12 mouse cellular contexts compared by ENCODE assay signal in the genomic region with DNA sequence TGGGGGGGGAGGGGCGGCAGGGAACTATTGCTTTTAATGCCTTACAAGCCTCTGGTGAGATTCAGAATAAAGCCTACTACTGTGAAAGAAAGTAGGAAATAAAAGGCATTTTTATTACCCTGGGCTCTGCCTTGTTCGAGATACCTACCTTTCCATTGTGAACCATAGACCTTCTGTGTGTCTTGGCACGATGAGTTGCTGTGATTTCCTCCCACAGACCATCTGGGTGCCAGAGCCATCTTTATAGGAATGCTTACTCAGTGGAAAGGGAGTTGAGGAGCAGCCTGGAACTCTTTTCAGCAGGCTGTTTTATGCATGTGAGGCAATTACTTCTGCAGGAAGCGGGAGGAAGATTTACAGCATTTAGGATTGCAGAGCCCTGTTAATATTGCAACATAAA.
DNase-seq lines count a peak whose midpoint lies in the region; ATAC-seq and TF ChIP-seq lines count a peak whose summit lies in the region.
"Had no signal": no experiment of that assay in that cellular context is flagged by ENCODE, and none has a peak within 500 bp of the region (broad histone marks: within the 10 kb centered on the region; RNA-seq: fewer than 3 reads in every experiment).

No protein-coding gene starts in this region.

- DNase-seq in forebrain, postnatal 0 days: no peak
- peak; percentile 93 for DNase-seq in brain, adult 2 months (ENCODE audit: low read depth, low spot score)
- DNase-seq in layer of hippocampus, adult 18-20 months (ENCODE audit: low spot score in 2 of 2): peak; percentile 82 to 95
- no peak for DNase-seq in liver
- DNase-seq in spleen, adult 18-20 months: no peak
- no peak for DNase-seq in thymus, adult 18-20 months
- DNase-seq: lung, adult 18-20 months had no signal

- H3K4me1 ChIP-seq in forebrain, postnatal 0 days (ENCODE audit: insufficient read depth): peaks cover 7% of the 10 kb centered on the region; the same call in 1 of the 2 replicates
- peaks cover 4% of the 10 kb centered on the region; the same call in 1 of the 2 replicates for H3K4me1 ChIP-seq in forebrain, embryonic 13.5 days
- H3K4me1 ChIP-seq in limb, embryonic 12.5 days (replicated peaks): peaks cover 13% of the 10 kb centered on the region
- H3K4me1 ChIP-seq: embryonic facial prominence, embryonic 15.5 days; heart, embryonic 10.5 days had no signal

- H3K27me3 ChIP-seq in forebrain, postnatal 0 days (ENCODE audit: insufficient read depth, low read length): no peaks in the 10 kb centered on the region
- no peaks in the 10 kb centered on the region for H3K27me3 ChIP-seq in forebrain, embryonic 13.5 days
- no peaks in the 10 kb centered on the region for H3K27me3 ChIP-seq in limb, embryonic 12.5 days
- H3K27me3 ChIP-seq: embryonic facial prominence, embryonic 15.5 days; midbrain, embryonic 13.5 days had no signal

- no peak for TF ChIP-seq CTCF in forebrain, postnatal 0 days (IDR thresholded peaks at IDR 0.05; ENCODE audit: low read depth)

- no peaks in the 10 kb centered on the region for H3K9me3 ChIP-seq in forebrain, postnatal 0 days (ENCODE audit: low read length)
- no peaks in the 10 kb centered on the region for H3K9me3 ChIP-seq in forebrain, embryonic 13.5 days (replicated peaks)
- H3K9me3 ChIP-seq in limb, embryonic 12.5 days: no peaks in the 10 kb centered on the region
- H3K9me3 ChIP-seq: embryonic facial prominence, embryonic 15.5 days; heart, embryonic 10.5 days; midbrain, embryonic 13.5 days had no signal

- no peak overlapping the region for H3K27ac ChIP-seq in forebrain, postnatal 0 days (ENCODE audit: low read depth, low read length)
- no peak overlapping the region for H3K27ac ChIP-seq in forebrain, embryonic 13.5 days
- H3K27ac ChIP-seq in limb, embryonic 12.5 days: peak overlapping the region; percentile 67
- H3K27ac ChIP-seq: embryonic facial prominence, embryonic 15.5 days; heart, embryonic 10.5 days; midbrain, embryonic 13.5 days had no signal

- no peak overlapping the region for H3K4me2 ChIP-seq in forebrain, postnatal 0 days (ENCODE audit: low read depth)
- H3K4me2 ChIP-seq in forebrain, embryonic 13.5 days: no peak overlapping the region
- H3K4me2 ChIP-seq in limb, embryonic 12.5 days: no peak overlapping the region
- H3K4me2 ChIP-seq: embryonic facial prominence, embryonic 15.5 days; midbrain, embryonic 13.5 days had no signal

- WGBS in forebrain, postnatal 0 days: 56% methylated on average over 4 of the region's 4 CpGs
- WGBS in forebrain, embryonic 13.5 days: 74% methylated on average over 4 of the region's 4 CpGs
- WGBS in limb, embryonic 12.5 days: 13% methylated on average over 4 of the region's 4 CpGs

- no peaks in the 10 kb centered on the region for H3K36me3 ChIP-seq in forebrain, postnatal 0 days (ENCODE audit: insufficient read depth)
- H3K36me3 ChIP-seq in forebrain, embryonic 13.5 days (ENCODE audit: poor library complexity, severe bottlenecking): no peaks in the 10 kb centered on the region
- H3K36me3 ChIP-seq in limb, embryonic 12.5 days: no peaks in the 10 kb centered on the region
- H3K36me3 ChIP-seq: embryonic facial prominence, embryonic 15.5 days; heart, embryonic 10.5 days; midbrain, embryonic 13.5 days had no signal

- peak; percentile 13; the same call in 1 of the 2 replicates for ATAC-seq in forebrain, postnatal 0 days
- no peak for ATAC-seq in forebrain, embryonic 13.5 days
- ATAC-seq in limb, embryonic 12.5 days (ENCODE audit: insufficient number of reproducible peaks, insufficient read depth, low FRiP score, low TSS enrichment, low read depth): peak; percentile 54; the same call in 1 of the 2 replicates
- ATAC-seq: midbrain, embryonic 13.5 days had no signal

- H3K4me3 ChIP-seq in forebrain, postnatal 0 days (ENCODE audit: low read depth, low read length): no peak overlapping the region
- H3K4me3 ChIP-seq in forebrain, embryonic 13.5 days: no peak overlapping the region
- H3K4me3 ChIP-seq in limb, embryonic 12.5 days (replicated peaks): no peak overlapping the region
- H3K4me3 ChIP-seq: embryonic facial prominence, embryonic 15.5 days; heart, embryonic 10.5 days; midbrain, embryonic 13.5 days had no signal

- H3K9ac ChIP-seq in forebrain, postnatal 0 days: no peak overlapping the region
- H3K9ac ChIP-seq in forebrain, embryonic 13.5 days: no peak overlapping the region
- no peak overlapping the region for H3K9ac ChIP-seq in limb, embryonic 12.5 days (replicated peaks)
- H3K9ac ChIP-seq: embryonic facial prominence, embryonic 15.5 days; midbrain, embryonic 13.5 days had no signal

Comparison
In these comparisons a context has a peak if more than half of its experiments do, and no peak if none do; other contexts are left out.
1. DNase-seq: peak in brain, adult 2 months (single experiment) and layer of hippocampus, adult 18-20 months (2 of 2); none in forebrain, postnatal 0 days (single experiment), liver (single experiment), spleen, adult 18-20 months (0 of 2) and thymus, adult 18-20 months (0 of 2).